In genomic region chr4:140285726-140286316, GRCm38 (mm10) we compare ENCODE assay signal across 14 mouse cellular contexts. TPM values are rescaled to one million over a fixed set of nuclear protein-coding genes. Genes with fewer than 3 reads are reported as not detected.
DNase-seq lines count a peak whose midpoint lies in the region; ATAC-seq lines count a peak whose summit lies in the region.
"Had no signal": no experiment of that assay in that cellular context is flagged by ENCODE, and none has a peak within 500 bp of the region (broad histone marks: within the 10 kb centered on the region; RNA-seq: fewer than 3 reads in every experiment).

No protein-coding gene starts in this region.

- DNase-seq in layer of hippocampus, adult 18-20 months (ENCODE audit: low spot score in 2 of 2): peak; percentile 17 to 49
- no peak for DNase-seq in layer of hippocampus, adult 11-12 months (ENCODE audit: low spot score)
- peak; percentile 47 to 51 for DNase-seq in frontal cortex, postnatal 36 days (ENCODE audit: low spot score in 2 of 2)
- peak; percentile 42 to 44 for DNase-seq in left cerebral cortex, postnatal 36 days (ENCODE audit: low spot score in 2 of 2)
- peak; percentile 53 for DNase-seq in right cerebral cortex, postnatal 25 days
- DNase-seq in urinary bladder, adult 18-20 months (ENCODE audit: low spot score in 2 of 2): no peak
- no peak for DNase-seq in testis, postnatal 14 days (ENCODE audit: low spot score)
- DNase-seq: adrenal gland, postnatal 36 days; heart, postnatal 36 days; kidney, postnatal 25 days; thymus, postnatal 14 days had no signal

- ATAC-seq in megakaryocyte-erythroid progenitor cell, adult 5-6 weeks (replicated peaks; ENCODE audit: low FRiP score, low TSS enrichment, poor library complexity, severe bottlenecking): no peak

- intact Hi-C loops in left cerebral cortex, postnatal 36 days (cut with DNase I): no loop called here

RNA-seq across cellular contexts. Expression of gene Igsf21, which starts 39.2 kb away (rescaled TPM):
- 10 to 100 TPM; 30.0 to 40.3 TPM for total RNA-seq in layer of hippocampus, adult 18-20 months (2021)
- total RNA-seq in left cerebral cortex, postnatal 36 days (2021): 100 to 1,000 TPM in 1 of 2 experiments, 10 to 100 TPM in 1; 80.4 to 103 TPM
- total RNA-seq in megakaryocyte-erythroid progenitor cell, adult 5-6 weeks (2014; fragmentation: Nextera tagmentation): not detected in 2 replicates
- total RNA-seq in megakaryocyte-erythroid progenitor cell, adult 5-6 weeks (2017): not detected in 2 replicates
- total RNA-seq: granulocyte monocyte progenitor cell, adult 5-6 weeks; neutrophil, adult 5-6 weeks had no signal

Comparison
In these comparisons a context has a peak if more than half of its experiments do, and no peak if none do; other contexts are left out.
1. DNase-seq: peak in layer of hippocampus, adult 18-20 months (2 of 2), frontal cortex, postnatal 36 days (2 of 2), left cerebral cortex, postnatal 36 days (2 of 2) and right cerebral cortex, postnatal 25 days (single experiment); none in layer of hippocampus, adult 11-12 months (single experiment), urinary bladder, adult 18-20 months (0 of 2) and testis, postnatal 14 days (single experiment).
2. RNA of gene Igsf21, which starts 39.2 kb away (total RNA-seq): 80.4 to 103 TPM in left cerebral cortex, postnatal 36 days and 30.0 to 40.3 TPM in layer of hippocampus, adult 18-20 months; not detected in megakaryocyte-erythroid progenitor cell, adult 5-6 weeks; every median in the first group is over 10 times any median in the second.